ENCODE assay signal across 31 mouse cellular contexts in genomic region chr19:45734762-45735161, GRCm38 (mm10). TPM values are rescaled to one million over a fixed set of nuclear protein-coding genes. Genes with fewer than 3 reads are reported as not detected.
DNase-seq lines count a peak whose midpoint lies in the region; ATAC-seq and TF ChIP-seq lines count a peak whose summit lies in the region.
"Had no signal": no experiment of that assay in that cellular context is flagged by ENCODE, and none has a peak within 500 bp of the region (broad histone marks: within the 10 kb centered on the region; RNA-seq: fewer than 3 reads in every experiment).

No protein-coding gene starts in this region.

- H3K9me3 ChIP-seq in kidney, embryonic 16.5 days (ENCODE audit: low read length) = no peaks in the 10 kb centered on the region
- H3K9me3 ChIP-seq in midbrain, embryonic 11.5 days (ENCODE audit: control insufficient read depth, low read length) = no peaks in the 10 kb centered on the region
- H3K9me3 ChIP-seq in midbrain, embryonic 16.5 days (replicated peaks; ENCODE audit: control insufficient read depth, low read length, poor library complexity, severe bottlenecking) = no peaks in the 10 kb centered on the region
- H3K9me3 ChIP-seq: embryonic facial prominence, embryonic 10.5 days; embryonic facial prominence, embryonic 13.5 days; forebrain, embryonic 13.5 days; G1E; hindbrain, embryonic 10.5 days; hindbrain, embryonic 13.5 days had no signal

- H3K4me1 ChIP-seq in kidney, embryonic 16.5 days (ENCODE audit: insufficient read depth, low read length) = peaks cover 24% of the 10 kb centered on the region
- no peaks in the 10 kb centered on the region for H3K4me1 ChIP-seq in kidney, adult 2 months (ENCODE audit: control insufficient read depth, insufficient read depth, low read length)
- H3K4me1 ChIP-seq in midbrain, embryonic 11.5 days (ENCODE audit: control insufficient read depth, insufficient read depth, low read length) = peaks cover 14% of the 10 kb centered on the region
- H3K4me1 ChIP-seq in midbrain, embryonic 16.5 days (ENCODE audit: control insufficient read depth, insufficient read depth, low read length) = peaks cover 6% of the 10 kb centered on the region

- H3K4me3 ChIP-seq in kidney, embryonic 16.5 days (ENCODE audit: low read length) = no peak overlapping the region
- no peak overlapping the region for H3K4me3 ChIP-seq in kidney, adult 2 months (ENCODE audit: insufficient read depth, low read depth, low read length)
- no peak overlapping the region for H3K4me3 ChIP-seq in midbrain, embryonic 11.5 days (ENCODE audit: low read depth, low read length)
- H3K4me3 ChIP-seq in midbrain, embryonic 16.5 days (ENCODE audit: low read depth, low read length) = no peak overlapping the region
- H3K4me3 ChIP-seq: embryonic facial prominence, embryonic 13.5 days; erythroblast, embryonic 14.5 days; forebrain, embryonic 13.5 days; hindbrain, embryonic 10.5 days; hindbrain, embryonic 13.5 days had no signal

- no peak overlapping the region for H3K9ac ChIP-seq in kidney, embryonic 16.5 days (replicated peaks; ENCODE audit: low read length)
- H3K9ac ChIP-seq in midbrain, embryonic 11.5 days (ENCODE audit: low read length) = no peak overlapping the region
- no peak overlapping the region for H3K9ac ChIP-seq in midbrain, embryonic 16.5 days (ENCODE audit: low read depth, low read length)
- H3K9ac ChIP-seq: forebrain, embryonic 13.5 days; hindbrain, embryonic 13.5 days had no signal

- peak; percentile 33 for DNase-seq in kidney, adult 9 months
- DNase-seq in kidney, postnatal 25 days = no peak
- no peak for DNase-seq in kidney, adult 2 months
- DNase-seq in midbrain, embryonic 11.5 days (ENCODE audit: low spot score, missing footprints) = peak; percentile 77
- peak; percentile 6 for DNase-seq in MN1 (ENCODE audit: low spot score)
- DNase-seq: adrenal gland, adult 8-10 months; adrenal gland, postnatal 25 days; B cell, adult 2 months; cerebellum, adult 11-12 months; cerebellum, adult 8-10 months; cerebellum, postnatal 10 days; cerebellum, postnatal 36 days; embryo, embryonic 11 days; gastrocnemius, postnatal 10 days; gastrocnemius, postnatal 36 days; heart, postnatal 36 days had no signal

- peak overlapping the region; percentile 57 for H3K27ac ChIP-seq in kidney, embryonic 16.5 days (ENCODE audit: low read length)
- H3K27ac ChIP-seq in kidney, adult 2 months (ENCODE audit: insufficient read depth, low read depth, low read length) = no peak overlapping the region
- no peak overlapping the region for H3K27ac ChIP-seq in midbrain, embryonic 11.5 days (ENCODE audit: low read depth, low read length)
- no peak overlapping the region for H3K27ac ChIP-seq in midbrain, embryonic 16.5 days (ENCODE audit: low read length)
- H3K27ac ChIP-seq: embryonic facial prominence, embryonic 10.5 days; embryonic facial prominence, embryonic 13.5 days; forebrain, embryonic 13.5 days; hindbrain, embryonic 10.5 days; hindbrain, embryonic 13.5 days had no signal

- 25% methylated on average over 7 of the region's 7 CpGs for WGBS in kidney, embryonic 16.5 days
- 51% methylated on average over 7 of the region's 7 CpGs for WGBS in kidney, adult 2 months
- WGBS in midbrain, embryonic 11.5 days = 41% methylated on average over 7 of the region's 7 CpGs
- WGBS in midbrain, embryonic 16.5 days = 34% methylated on average over 7 of the region's 7 CpGs

- H3K4me2 ChIP-seq in kidney, embryonic 16.5 days (replicated peaks; ENCODE audit: low read depth, low read length) = no peak overlapping the region
- no peak overlapping the region for H3K4me2 ChIP-seq in midbrain, embryonic 11.5 days
- H3K4me2 ChIP-seq in midbrain, embryonic 16.5 days (ENCODE audit: low read length) = no peak overlapping the region
- H3K4me2 ChIP-seq: embryonic facial prominence, embryonic 13.5 days; forebrain, embryonic 13.5 days; heart, embryonic 11.5 days; hindbrain, embryonic 13.5 days had no signal

- TF ChIP-seq CTCF in kidney, adult 2 months (conservative IDR thresholded peaks at IDR 0.05; ENCODE audit: insufficient read depth, insufficient read length, low read depth, low read length) = no peak

- H3K36me3 ChIP-seq in kidney, embryonic 16.5 days (ENCODE audit: insufficient read depth, low read length) = no peaks in the 10 kb centered on the region
- H3K36me3 ChIP-seq in kidney, adult 2 months (ENCODE audit: control insufficient read depth, insufficient read depth, low read length) = no peaks in the 10 kb centered on the region
- no peaks in the 10 kb centered on the region for H3K36me3 ChIP-seq in midbrain, embryonic 11.5 days (ENCODE audit: control insufficient read depth, insufficient read depth, low read length)
- no peaks in the 10 kb centered on the region for H3K36me3 ChIP-seq in midbrain, embryonic 16.5 days (ENCODE audit: control insufficient read depth, insufficient read depth, low read length)
- H3K36me3 ChIP-seq: embryonic facial prominence, embryonic 10.5 days; embryonic facial prominence, embryonic 13.5 days; G1E; hindbrain, embryonic 10.5 days; hindbrain, embryonic 13.5 days had no signal

- ATAC-seq in kidney, embryonic 16.5 days (ENCODE audit: low FRiP score, low TSS enrichment) = no peak
- ATAC-seq in midbrain, embryonic 11.5 days (ENCODE audit: low FRiP score) = no peak
- no peak for ATAC-seq in midbrain, embryonic 16.5 days
- ATAC-seq: activated CD4-positive, CD25-positive, alpha-beta regulatory T cell, adult 4 months; forebrain, embryonic 13.5 days; forebrain, embryonic 16.5 days; hindbrain, embryonic 16.5 days had no signal

- H3K27me3 ChIP-seq in kidney, embryonic 16.5 days (ENCODE audit: insufficient read depth, low read length) = peaks cover 62% of the 10 kb centered on the region
- H3K27me3 ChIP-seq in kidney, adult 2 months (replicated peaks; ENCODE audit: control insufficient read depth, insufficient read depth, low read length) = peaks cover 2% of the 10 kb centered on the region; the same call in 1 of the 2 replicates
- peaks cover 98% of the 10 kb centered on the region for H3K27me3 ChIP-seq in midbrain, embryonic 11.5 days (ENCODE audit: control insufficient read depth, insufficient read depth, low read length)
- H3K27me3 ChIP-seq in midbrain, embryonic 16.5 days (ENCODE audit: control insufficient read depth, insufficient read depth, low read depth, low read length) = peaks cover 67% of the 10 kb centered on the region

- TF ChIP-seq POLR2A in kidney, adult 2 months (IDR thresholded peaks at IDR 0.05; ENCODE audit: low read depth, low read length) = no peak

RNA-seq across cellular contexts. Expression of gene Fgf8, which starts 8.0 kb away (rescaled TPM):
- 13.0 and 15.5 TPM in 2 replicates for polyA plus RNA-seq in kidney, embryonic 16.5 days (2015; fragmentation: Nextera tagmentation; extraction: Ambion mirVana)
- not detected in 2 replicates for polyA plus RNA-seq in kidney, adult 2 months (2012; rRNA removed)
- polyA plus RNA-seq in midbrain, embryonic 11.5 days (2014; fragmentation: Nextera tagmentation; extraction: Ambion mirVana) = 8.5 and 11.4 TPM in 2 replicates
- 0.23 and 1.2 TPM in 2 replicates for polyA plus RNA-seq in midbrain, embryonic 16.5 days (2015; fragmentation: Nextera tagmentation; extraction: Ambion mirVana)
- polyA plus RNA-seq: activated CD4-positive, CD25-positive, alpha-beta regulatory T cell, adult 4 months; cortical plate, adult 2 months; erythroblast, embryonic 14.5 days; G1E; heart, postnatal 0 days had no signal

RNA-seq across cellular contexts. Expression of gene Npm3, which starts 14.6 kb away (rescaled TPM):
- polyA plus RNA-seq in kidney, embryonic 16.5 days (2015; fragmentation: Nextera tagmentation; extraction: Ambion mirVana) = 16.3 and 18.1 TPM in 2 replicates
- polyA plus RNA-seq in kidney, adult 2 months (2012; rRNA removed) = 36.9 and 42.3 TPM in 2 replicates
- 9.3 and 10.4 TPM in 2 replicates for polyA plus RNA-seq in midbrain, embryonic 11.5 days (2014; fragmentation: Nextera tagmentation; extraction: Ambion mirVana)
- polyA plus RNA-seq in midbrain, embryonic 16.5 days (2015; fragmentation: Nextera tagmentation; extraction: Ambion mirVana) = 7.9 TPM in 2 replicates

RNA-seq across cellular contexts. Expression of gene Mgea5, which starts 48.9 kb away (rescaled TPM):
- 42.9 and 52.3 TPM in 2 replicates for polyA plus RNA-seq in kidney, embryonic 16.5 days (2015; fragmentation: Nextera tagmentation; extraction: Ambion mirVana)
- polyA plus RNA-seq in kidney, adult 2 months (2012; rRNA removed) = 22.6 and 27.3 TPM in 2 replicates
- polyA plus RNA-seq in midbrain, embryonic 11.5 days (2014; fragmentation: Nextera tagmentation; extraction: Ambion mirVana) = 68.8 and 78.9 TPM in 2 replicates
- 76.5 and 84.0 TPM in 2 replicates for polyA plus RNA-seq in midbrain, embryonic 16.5 days (2015; fragmentation: Nextera tagmentation; extraction: Ambion mirVana)

Comparison
In these comparisons a context has a peak if more than half of its experiments do, and no peak if none do; other contexts are left out.
1. DNase-seq: peak in kidney, adult 9 months (single experiment), midbrain, embryonic 11.5 days (single experiment) and MN1 (single experiment); none in kidney, postnatal 25 days (0 of 2) and kidney, adult 2 months (single experiment).